Mouse (Mus musculus) adrenal gland, postnatal 4 days (tissue): Measurements from ENCODE around the gene Gm20696. TPM values are rescaled to one million over a fixed set of nuclear protein-coding genes. Genes with fewer than 3 reads are reported as not detected.

Experiments
- DNase-seq, 2 experiments: peaks; one replicate each; pipeline ENCODE4 v3.0.0; 2021 to 2022; ENCODE audit warnings: low spot score in 2 of 2, mixed read lengths in 2 of 2
- total RNA-seq, 2 experiments: library from RNA; stranded (reverse); gene quantifications; 2 replicates each; pipeline ENCODE4 v1.2.3; 2021

The Gm20696 gene
- total RNA-seq, 2 experiments from 2014 or later, result 6.2 to 6.8 TPM

- DNase-seq, result no peak
These were observed 180.5 kb downstream of the Gm20696 start for GRCm38 (mm10) chr6:99485884-99486640.

GRCm38 (mm10) chr6:99485217-99485883, 181.2 kb downstream of the Gm20696 start:
- DNase-seq, result peak; percentile 8 to 26

- no peak for DNase-seq
These were observed 181.7 kb downstream of the Gm20696 start for GRCm38 (mm10) chr6:99484884-99485216.

- DNase-seq, result no peak
These were observed 182.3 kb downstream of the Gm20696 start for GRCm38 (mm10) chr6:99484197-99484725.

- no peak for DNase-seq
These were observed 183.0 kb downstream of the Gm20696 start for GRCm38 (mm10) chr6:99483556-99483955.

- no peak for DNase-seq
These were observed 185.0 kb downstream of the Gm20696 start for GRCm38 (mm10) chr6:99481568-99481967.

- DNase-seq, result no peak
These were observed 187.5 kb downstream of the Gm20696 start for GRCm38 (mm10) chr6:99478873-99479650.

- no peak for DNase-seq
These were observed 191.6 kb downstream of the Gm20696 start for GRCm38 (mm10) chr6:99475040-99475439.

- DNase-seq, result no peak
These were observed 195.7 kb downstream of the Gm20696 start for GRCm38 (mm10) chr6:99470906-99471305.

- DNase-seq, result no peak
These were observed 197.3 kb downstream of the Gm20696 start for GRCm38 (mm10) chr6:99469134-99469834.

GRCm38 (mm10) chr6:99467831-99468230, 198.8 kb downstream of the Gm20696 start:
- no peak for DNase-seq

GRCm38 (mm10) chr6:99467109-99467508, 199.5 kb downstream of the Gm20696 start:
- DNase-seq, result no peak

GRCm38 (mm10) chr6:99466354-99466753, 200.2 kb downstream of the Gm20696 start:
- DNase-seq, result no peak

- no peak for DNase-seq
These were observed 202.1 kb downstream of the Gm20696 start for GRCm38 (mm10) chr6:99464449-99464848.

GRCm38 (mm10) chr6:99463906-99464305, 202.7 kb downstream of the Gm20696 start:
- no peak for DNase-seq

- no peak for DNase-seq
These were observed 207.8 kb downstream of the Gm20696 start for GRCm38 (mm10) chr6:99458775-99459174.

GRCm38 (mm10) chr6:99453763-99454520, 212.7 kb downstream of the Gm20696 start:
- no peak for DNase-seq

GRCm38 (mm10) chr6:99452638-99453185, 213.9 kb downstream of the Gm20696 start:
- DNase-seq, result no peak

- no peak for DNase-seq
These were observed 215.1 kb downstream of the Gm20696 start for GRCm38 (mm10) chr6:99451479-99451878.

GRCm38 (mm10) chr6:99447447-99447846, 219.2 kb downstream of the Gm20696 start:
- no peak for DNase-seq
